In the genomic region with DNA sequence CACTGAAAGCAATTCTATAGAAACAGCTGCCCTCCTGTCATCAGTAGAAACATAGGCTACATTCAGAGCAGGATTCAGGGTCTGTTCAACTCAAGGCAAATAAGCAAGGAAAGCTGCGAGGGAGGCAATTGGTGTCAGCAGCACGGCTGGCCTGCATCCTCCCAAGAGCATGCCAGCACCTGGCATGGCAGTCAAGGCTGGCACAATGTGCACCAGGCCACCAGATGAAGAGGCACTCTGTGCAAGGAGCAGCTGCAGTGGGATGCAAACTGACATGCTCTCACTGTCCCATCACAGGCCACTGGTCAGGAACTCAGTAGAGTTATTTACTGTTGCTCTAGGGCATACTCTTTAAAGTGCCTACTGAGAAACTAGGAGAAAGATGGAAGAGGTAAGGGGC, we compare ENCODE assay signal across 11 mouse cellular contexts. TPM values are rescaled to one million over a fixed set of nuclear protein-coding genes. Genes with fewer than 3 reads are reported as not detected.
A peak's percentile ranks its signal among the peaks of the same experiment; 100 is the strongest.
DNase-seq lines count a peak whose midpoint lies in the region; ATAC-seq and TF ChIP-seq lines count a peak whose summit lies in the region.
"Had no signal": no experiment of that assay in that cellular context is flagged by ENCODE, and none has a peak within 500 bp of the region (broad histone marks: within the 10 kb centered on the region; RNA-seq: fewer than 3 reads in every experiment).

No protein-coding gene starts in this region.

- no peak overlapping the region for H3K4me2 ChIP-seq in forebrain, embryonic 13.5 days
- no peak overlapping the region for H3K4me2 ChIP-seq in forebrain, embryonic 12.5 days
- no peak overlapping the region for H3K4me2 ChIP-seq in midbrain, embryonic 16.5 days (ENCODE audit: low read length)
- H3K4me2 ChIP-seq in midbrain, embryonic 11.5 days: no peak overlapping the region
- H3K4me2 ChIP-seq in forebrain, embryonic 16.5 days (ENCODE audit: low read length): no peak overlapping the region
- H3K4me2 ChIP-seq: lung, embryonic 15.5 days had no signal

- ATAC-seq in forebrain, embryonic 13.5 days: 0 out of 2 replicates have a peak, but pooled peaks have one; percentile 19
- no peak for ATAC-seq in forebrain, embryonic 12.5 days (ENCODE audit: low FRiP score)
- peak; percentile 43 for ATAC-seq in midbrain, embryonic 16.5 days
- ATAC-seq in midbrain, embryonic 11.5 days (ENCODE audit: low FRiP score): no peak
- ATAC-seq in forebrain, embryonic 16.5 days: peak; percentile 59; the same call in 1 of the 2 replicates
- ATAC-seq: CD4-positive, CD25-positive, alpha-beta regulatory T cell, adult 4 months had no signal

- H3K4me3 ChIP-seq in forebrain, embryonic 13.5 days: no peak overlapping the region
- no peak overlapping the region for H3K4me3 ChIP-seq in forebrain, embryonic 12.5 days (replicated peaks)
- no peak overlapping the region for H3K4me3 ChIP-seq in midbrain, embryonic 16.5 days (ENCODE audit: low read depth, low read length)
- H3K4me3 ChIP-seq in midbrain, embryonic 11.5 days (ENCODE audit: low read depth, low read length): no peak overlapping the region
- H3K4me3 ChIP-seq in forebrain, embryonic 16.5 days (replicated peaks; ENCODE audit: low read length): no peak overlapping the region
- no peak overlapping the region for H3K4me3 ChIP-seq in left cerebral cortex, adult 2 months
- H3K4me3 ChIP-seq: lung, embryonic 15.5 days had no signal

- H3K9ac ChIP-seq in forebrain, embryonic 13.5 days: no peak overlapping the region
- H3K9ac ChIP-seq in forebrain, embryonic 12.5 days: no peak overlapping the region
- no peak overlapping the region for H3K9ac ChIP-seq in midbrain, embryonic 16.5 days (ENCODE audit: low read depth, low read length)
- no peak overlapping the region for H3K9ac ChIP-seq in midbrain, embryonic 11.5 days (ENCODE audit: low read length)
- no peak overlapping the region for H3K9ac ChIP-seq in forebrain, embryonic 16.5 days (replicated peaks; ENCODE audit: low read depth, low read length)
- H3K9ac ChIP-seq: lung, embryonic 15.5 days had no signal

- H3K36me3 ChIP-seq in forebrain, embryonic 13.5 days (ENCODE audit: poor library complexity, severe bottlenecking): no peaks in the 10 kb centered on the region
- peaks cover 5% of the 10 kb centered on the region; the same call in 1 of the 2 replicates for H3K36me3 ChIP-seq in forebrain, embryonic 12.5 days (replicated peaks)
- H3K36me3 ChIP-seq in midbrain, embryonic 16.5 days (ENCODE audit: control insufficient read depth, insufficient read depth, low read length): no peaks in the 10 kb centered on the region
- no peaks in the 10 kb centered on the region for H3K36me3 ChIP-seq in midbrain, embryonic 11.5 days (ENCODE audit: control insufficient read depth, insufficient read depth, low read length)
- H3K36me3 ChIP-seq in forebrain, embryonic 16.5 days (ENCODE audit: control insufficient read depth, insufficient read depth): no peaks in the 10 kb centered on the region
- H3K36me3 ChIP-seq: lung, embryonic 15.5 days had no signal

- H3K27me3 ChIP-seq in forebrain, embryonic 13.5 days: no peaks in the 10 kb centered on the region
- no peaks in the 10 kb centered on the region for H3K27me3 ChIP-seq in forebrain, embryonic 12.5 days
- H3K27me3 ChIP-seq in midbrain, embryonic 16.5 days (ENCODE audit: control insufficient read depth, insufficient read depth, low read depth, low read length): no peaks in the 10 kb centered on the region
- H3K27me3 ChIP-seq in midbrain, embryonic 11.5 days (ENCODE audit: control insufficient read depth, insufficient read depth, low read length): no peaks in the 10 kb centered on the region
- H3K27me3 ChIP-seq in forebrain, embryonic 16.5 days (replicated peaks; ENCODE audit: control insufficient read depth, insufficient read depth, low read length): no peaks in the 10 kb centered on the region
- H3K27me3 ChIP-seq: lung, embryonic 15.5 days had no signal

- WGBS in forebrain, embryonic 13.5 days: 73% methylated on average over 2 of the region's 2 CpGs
- 84% methylated on average over 2 of the region's 2 CpGs for WGBS in forebrain, embryonic 12.5 days
- WGBS in midbrain, embryonic 16.5 days: 77% methylated on average over 2 of the region's 2 CpGs
- 91% methylated on average over 2 of the region's 2 CpGs for WGBS in midbrain, embryonic 11.5 days
- 45% methylated on average over 2 of the region's 2 CpGs for WGBS in forebrain, embryonic 16.5 days

- TF ChIP-seq CTCF in left cerebral cortex, adult 2 months (IDR thresholded peaks at IDR 0.05): no peak

- H3K9me3 ChIP-seq in forebrain, embryonic 13.5 days (replicated peaks): no peaks in the 10 kb centered on the region
- H3K9me3 ChIP-seq in forebrain, embryonic 12.5 days: no peaks in the 10 kb centered on the region
- H3K9me3 ChIP-seq in midbrain, embryonic 16.5 days (replicated peaks; ENCODE audit: control insufficient read depth, low read length, poor library complexity, severe bottlenecking): no peaks in the 10 kb centered on the region
- H3K9me3 ChIP-seq in midbrain, embryonic 11.5 days (ENCODE audit: control insufficient read depth, low read length): no peaks in the 10 kb centered on the region
- no peaks in the 10 kb centered on the region for H3K9me3 ChIP-seq in forebrain, embryonic 16.5 days (ENCODE audit: control insufficient read depth, low read length)
- H3K9me3 ChIP-seq: lung, embryonic 15.5 days had no signal

- H3K4me1 ChIP-seq in forebrain, embryonic 13.5 days: peaks cover 30% of the 10 kb centered on the region
- peaks cover 20% of the 10 kb centered on the region for H3K4me1 ChIP-seq in forebrain, embryonic 12.5 days
- H3K4me1 ChIP-seq in midbrain, embryonic 16.5 days (ENCODE audit: control insufficient read depth, insufficient read depth, low read length): peaks cover 12% of the 10 kb centered on the region; the same call in 1 of the 2 replicates
- H3K4me1 ChIP-seq in midbrain, embryonic 11.5 days (ENCODE audit: control insufficient read depth, insufficient read depth, low read length): no peaks in the 10 kb centered on the region
- H3K4me1 ChIP-seq in forebrain, embryonic 16.5 days (replicated peaks; ENCODE audit: control insufficient read depth, insufficient read depth, low read length): peaks cover 9% of the 10 kb centered on the region

- no peak for DNase-seq in midbrain, embryonic 11.5 days (ENCODE audit: low spot score, missing footprints)
- DNase-seq in left cerebral cortex, adult 2 months (ENCODE audit: extremely low spot score in 1 of 2, low spot score in 2 of 2): no peak
- DNase-seq in thymus, postnatal 36 days: no peak
- no peak for DNase-seq in kidney, postnatal 4 days
- DNase-seq: thymus, postnatal 14 days had no signal

- peak overlapping the region; percentile 11; the same call in 1 of the 2 replicates for H3K27ac ChIP-seq in forebrain, embryonic 13.5 days
- no peak overlapping the region for H3K27ac ChIP-seq in forebrain, embryonic 12.5 days
- H3K27ac ChIP-seq in midbrain, embryonic 16.5 days (ENCODE audit: low read length): no peak overlapping the region
- no peak overlapping the region for H3K27ac ChIP-seq in midbrain, embryonic 11.5 days (ENCODE audit: low read depth, low read length)
- no peak overlapping the region for H3K27ac ChIP-seq in forebrain, embryonic 16.5 days (ENCODE audit: low read length)
- peak overlapping the region; percentile 51; the same call in 1 of the 2 replicates for H3K27ac ChIP-seq in left cerebral cortex, adult 2 months
- H3K27ac ChIP-seq: lung, embryonic 15.5 days had no signal

- intact Hi-C loops in left cerebral cortex, adult 2 months (cut with DNase I): no loop called here

RNA-seq across cellular contexts. Expression of a gene that starts 34.8 kb away (rescaled TPM):
- 0.76 and 1.1 TPM in 2 replicates for polyA plus RNA-seq in forebrain, embryonic 13.5 days (2015; fragmentation: Nextera tagmentation; extraction: Ambion mirVana)
- polyA plus RNA-seq in forebrain, embryonic 12.5 days (2016; fragmentation: Nextera tagmentation; extraction: Ambion mirVana): 1.5 and 1.8 TPM in 2 replicates
- 1.8 TPM in 2 replicates for polyA plus RNA-seq in midbrain, embryonic 16.5 days (2015; fragmentation: Nextera tagmentation; extraction: Ambion mirVana)
- polyA plus RNA-seq in midbrain, embryonic 11.5 days (2014; fragmentation: Nextera tagmentation; extraction: Ambion mirVana): 1.5 TPM in 2 replicates
- polyA plus RNA-seq in forebrain, embryonic 16.5 days (2015; fragmentation: Nextera tagmentation; extraction: Ambion mirVana): 1.1 and 1.4 TPM in 2 replicates
- total RNA-seq in left cerebral cortex, adult 2 months (2021): 1 to 10 TPM; 2.2 to 2.6 TPM

RNA-seq across cellular contexts. Expression of a gene that starts 35.6 kb away (rescaled TPM):
- polyA plus RNA-seq in forebrain, embryonic 13.5 days (2015; fragmentation: Nextera tagmentation; extraction: Ambion mirVana): 33.7 and 35.0 TPM in 2 replicates
- 36.6 and 37.2 TPM in 2 replicates for polyA plus RNA-seq in forebrain, embryonic 12.5 days (2016; fragmentation: Nextera tagmentation; extraction: Ambion mirVana)
- polyA plus RNA-seq in midbrain, embryonic 16.5 days (2015; fragmentation: Nextera tagmentation; extraction: Ambion mirVana): 32.7 and 36.1 TPM in 2 replicates
- polyA plus RNA-seq in midbrain, embryonic 11.5 days (2014; fragmentation: Nextera tagmentation; extraction: Ambion mirVana): 25.2 and 25.8 TPM in 2 replicates
- polyA plus RNA-seq in forebrain, embryonic 16.5 days (2015; fragmentation: Nextera tagmentation; extraction: Ambion mirVana): 26.9 and 29.2 TPM in 2 replicates
- total RNA-seq in left cerebral cortex, adult 2 months (2021): 10 to 100 TPM; 54.7 to 61.3 TPM

Comparison
In these comparisons a context has a peak if more than half of its experiments do, and no peak if none do; other contexts are left out.
1. ATAC-seq: peak in forebrain, embryonic 13.5 days (single experiment), midbrain, embryonic 16.5 days (single experiment) and forebrain, embryonic 16.5 days (single experiment); none in forebrain, embryonic 12.5 days (single experiment) and midbrain, embryonic 11.5 days (single experiment).
2. H3K27ac ChIP-seq: peak in forebrain, embryonic 13.5 days (single experiment) and left cerebral cortex, adult 2 months (single experiment); none in forebrain, embryonic 12.5 days (single experiment), midbrain, embryonic 16.5 days (single experiment), midbrain, embryonic 11.5 days (single experiment) and forebrain, embryonic 16.5 days (single experiment).